Mouse (Mus musculus) effector memory CD4-positive, alpha-beta T cell, adult 7 months (primary cell): Measurements from ENCODE around the gene Otop3. TPM values are rescaled to one million over a fixed set of nuclear protein-coding genes. Genes with fewer than 3 reads are reported as not detected.

Source experiments
- polyA plus RNA-seq: library from polyadenylated mRNA; unstranded; fragments of 100-300 nt; shearing (Covaris generic); gene quantifications from one replicate; pipeline ENCODE4 v1.2.1, GENCODE M21; 2017

The Otop3 gene
- polyA plus RNA-seq = 0.32 TPM

GRCm38 (mm10) chr11:115334531-115334930, at the start of gene Otop3:
Gene Otop3 (plus strand): TSS chr11:115334731.

DNA sequence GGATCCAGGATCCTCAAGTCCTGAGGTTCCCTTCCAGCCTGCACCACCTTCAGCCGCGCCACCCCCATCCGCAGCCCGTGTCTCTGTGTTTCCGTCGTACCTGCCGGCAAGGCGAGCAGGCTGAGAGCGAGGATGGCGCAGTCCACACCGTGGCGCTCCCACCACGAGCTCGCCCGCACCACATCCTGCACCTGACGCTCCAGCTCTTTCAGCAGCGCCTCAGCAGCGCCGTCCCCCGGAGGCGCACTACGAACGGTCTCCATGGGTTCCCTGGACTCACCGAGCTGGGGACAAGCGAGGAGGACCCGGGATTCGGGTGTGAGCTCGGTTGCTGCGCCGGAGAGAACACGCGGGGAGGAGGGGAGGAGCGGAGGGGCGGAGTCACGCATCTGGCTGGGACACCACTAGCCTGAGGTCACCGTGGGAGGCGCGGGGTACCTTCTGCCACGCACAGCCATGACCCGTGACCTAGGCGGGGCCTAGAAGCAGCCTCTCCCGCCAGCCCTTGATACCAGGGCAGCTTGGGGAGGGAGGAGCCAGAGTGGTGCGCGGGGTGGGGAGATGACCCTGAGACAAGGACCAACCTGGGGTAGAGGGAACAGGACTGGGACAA, 37.2 kb upstream of the Otop3 start, which contains the start of gene Fads6:
Gene Fads6 (minus strand): TSS at position 450 of the 613 bp plus-strand sequence.

DNA sequence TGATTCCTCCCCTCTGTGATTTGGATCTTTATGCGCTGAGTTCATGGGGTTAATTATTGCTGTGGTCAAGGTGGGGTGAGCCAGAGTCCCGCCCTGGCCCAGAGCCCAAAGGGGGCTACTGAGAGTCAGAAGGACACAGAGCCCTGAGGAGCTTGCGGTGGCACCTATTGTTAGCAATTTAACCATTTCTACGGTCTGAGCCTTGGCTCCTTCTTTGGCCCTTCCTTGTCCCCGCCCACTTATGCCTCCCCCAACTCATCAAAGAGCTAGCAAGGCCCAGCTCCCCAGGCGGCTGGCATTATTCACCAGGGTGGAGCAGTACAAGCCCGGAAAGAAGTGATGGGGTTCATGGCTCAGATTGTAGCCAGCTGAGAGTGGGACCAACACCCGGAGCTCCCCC, 27.7 kb upstream of the Otop3 start, which contains the start of gene Otop2:
Gene Otop2 (plus strand): TSS at position 301 of the 400 bp plus-strand sequence.

GRCm38 (mm10) chr11:115321906-115322693, 12.4 kb upstream of the Otop3 start, which contains the start of gene Ush1g:
Gene Ush1g (minus strand): TSS chr11:115322041.

DNA sequence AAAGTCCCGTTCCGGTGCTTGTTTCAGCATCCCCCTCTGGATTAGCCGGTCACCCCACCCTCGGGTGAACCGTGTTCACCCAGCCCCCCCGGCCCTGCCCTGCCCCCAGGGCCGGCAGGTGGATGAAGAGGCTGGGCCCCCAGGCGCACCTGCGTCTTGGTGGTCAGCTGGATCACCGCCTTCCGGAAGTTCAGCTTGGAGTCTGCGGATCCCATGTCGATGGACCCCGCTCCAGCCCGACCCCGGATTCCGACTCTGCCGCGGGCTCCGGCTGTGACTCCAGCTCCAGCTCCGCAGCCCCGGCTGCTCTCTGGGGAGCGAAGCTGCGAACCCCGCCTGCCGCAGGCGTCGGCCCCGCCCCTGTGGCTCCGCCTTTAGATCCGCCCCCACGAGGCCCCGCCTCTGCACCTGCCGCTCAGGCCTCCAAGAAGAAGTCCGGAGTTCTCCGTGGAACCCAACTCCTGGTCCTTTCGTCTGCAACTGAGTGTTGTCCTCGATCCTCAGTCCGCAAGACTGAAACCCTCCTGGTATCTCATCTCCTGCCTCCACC, 32.9 kb downstream of the Otop3 start, which contains the start of gene Hid1:
Gene Hid1 (minus strand): TSS at position 362 of the 550 bp plus-strand sequence.

DNA sequence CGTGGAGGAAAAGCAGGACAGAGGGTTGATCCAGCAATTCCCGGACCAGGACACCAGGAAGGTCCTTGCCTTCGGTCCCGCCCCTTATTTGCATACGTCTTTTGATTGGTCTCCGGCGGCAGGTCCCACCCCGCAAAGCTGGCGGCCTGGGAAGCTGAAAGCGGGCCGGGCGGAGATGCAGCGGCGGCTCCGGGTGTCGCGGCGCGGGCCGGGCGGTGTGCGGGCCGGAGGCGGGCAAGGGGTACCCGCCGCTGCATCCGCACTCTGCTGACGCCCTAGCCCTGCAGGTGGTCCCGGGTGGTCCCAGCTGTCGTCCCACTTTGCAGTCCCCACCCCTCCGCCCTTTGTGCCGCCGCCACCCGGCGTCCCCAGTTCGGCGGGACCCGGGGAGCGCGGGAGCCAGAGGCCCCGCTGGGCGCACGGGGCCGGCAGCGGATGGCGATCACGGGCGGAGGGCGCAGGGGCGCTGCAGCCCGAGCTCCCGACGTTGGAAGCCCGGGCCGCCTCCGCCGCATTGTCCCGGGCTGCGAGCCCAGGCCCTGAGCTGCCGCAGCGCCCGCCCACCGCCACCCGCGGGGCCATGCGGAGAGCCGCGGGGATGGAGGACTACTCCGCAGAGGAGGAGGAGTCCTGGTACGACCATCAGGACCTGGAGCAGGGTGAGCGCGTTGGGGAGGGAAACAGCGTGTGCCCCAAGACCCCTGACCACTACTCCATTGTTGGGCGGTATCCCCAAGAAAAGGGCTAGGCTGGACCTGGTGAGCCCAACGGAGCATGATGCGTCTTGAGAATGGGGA, 47.4 kb downstream of the Otop3 start, which contains the start of gene Cdr2l:
Gene Cdr2l (plus strand): TSS at position 174 of the 797 bp plus-strand sequence.

Other genes with a start within 250 kb of the Otop3 start
- gene Rab37, start 243.3 kb upstream of the Otop3 start, polyA plus RNA-seq = 64.9 TPM
- gene Cd300lf, start 200.7 kb upstream of the Otop3 start, polyA plus RNA-seq = not detected
- gene Slc9a3r1, start 171.4 kb upstream of the Otop3 start, polyA plus RNA-seq = 214 TPM
- 16.7 TPM for gene Tmem104, start 147.2 kb upstream of the Otop3 start, polyA plus RNA-seq
- 9.5 TPM for gene Nat9, start 146.9 kb upstream of the Otop3 start, polyA plus RNA-seq
- not detected for gene Grin2c, start 67.5 kb upstream of the Otop3 start, polyA plus RNA-seq
- gene Fdxr, start 57.7 kb upstream of the Otop3 start, polyA plus RNA-seq = 17.1 TPM
- 0.17 TPM for gene Fads6, start 37.1 kb upstream of the Otop3 start, polyA plus RNA-seq
- not detected for gene Otop2, start 27.6 kb upstream of the Otop3 start, polyA plus RNA-seq
- not detected for gene Ush1g, start 12.7 kb upstream of the Otop3 start, polyA plus RNA-seq
- gene Hid1, start 33.0 kb downstream of the Otop3 start, polyA plus RNA-seq = 47.3 TPM
- gene Cdr2l, start 47.2 kb downstream of the Otop3 start, polyA plus RNA-seq = 0.34 TPM
- gene Mrpl58, start 69.0 kb downstream of the Otop3 start, polyA plus RNA-seq = 82.4 TPM
- gene Atp5h, start 85.2 kb downstream of the Otop3 start, polyA plus RNA-seq = 600 TPM
- gene Kctd2, start 85.4 kb downstream of the Otop3 start, polyA plus RNA-seq = 81.7 TPM
- 0.45 TPM for gene Trim80, start 105.8 kb downstream of the Otop3 start, polyA plus RNA-seq
- 1.3 TPM for gene Slc16a5, start 127.7 kb downstream of the Otop3 start, polyA plus RNA-seq
- 45.1 TPM for gene Armc7, start 140.9 kb downstream of the Otop3 start, polyA plus RNA-seq
- gene Nt5c, start 157.1 kb downstream of the Otop3 start, polyA plus RNA-seq = 208 TPM
- gene Jpt1, start 179.7 kb downstream of the Otop3 start, polyA plus RNA-seq = 368 TPM
- gene Sumo2, start 201.5 kb downstream of the Otop3 start, polyA plus RNA-seq = 690 TPM
- 58.3 TPM for gene Nup85, start 229.7 kb downstream of the Otop3 start, polyA plus RNA-seq